Mouse (Mus musculus): Measurements from ENCODE around the gene Olfr101.

DNA sequence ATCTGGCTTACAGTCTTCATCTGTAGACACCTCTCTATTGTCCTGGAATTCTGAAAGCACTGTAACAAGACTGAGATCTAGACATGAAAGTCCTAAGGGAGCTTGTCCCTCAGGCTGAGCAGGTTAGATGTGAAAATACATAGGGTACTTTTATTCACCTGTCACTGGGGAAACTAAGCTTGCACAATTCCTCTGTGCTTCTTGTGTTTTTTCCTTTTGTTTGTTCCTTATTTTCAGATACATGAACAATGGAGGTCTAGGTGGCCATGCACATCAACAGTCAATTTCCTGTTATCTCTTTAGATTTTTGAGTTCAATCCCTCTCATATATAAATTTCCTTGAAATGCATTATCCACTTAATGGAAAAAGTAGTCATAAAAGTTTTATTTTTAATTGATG, 12.8 kb upstream of the Olfr101 start, which contains the start of gene Olfr102:
- TF ChIP-seq CTCF (IDR thresholded peaks at IDR 0.05; ENCODE audit: control insufficient read depth, insufficient read depth, insufficient replicate concordance, low read depth, low read length) (no peak), POLR2A (IDR thresholded peaks at IDR 0.05; ENCODE audit: control insufficient read depth, low read depth, low read length) (no peak)
